Mouse (Mus musculus): ENCODE results near the gene Flrt1.

DNA sequence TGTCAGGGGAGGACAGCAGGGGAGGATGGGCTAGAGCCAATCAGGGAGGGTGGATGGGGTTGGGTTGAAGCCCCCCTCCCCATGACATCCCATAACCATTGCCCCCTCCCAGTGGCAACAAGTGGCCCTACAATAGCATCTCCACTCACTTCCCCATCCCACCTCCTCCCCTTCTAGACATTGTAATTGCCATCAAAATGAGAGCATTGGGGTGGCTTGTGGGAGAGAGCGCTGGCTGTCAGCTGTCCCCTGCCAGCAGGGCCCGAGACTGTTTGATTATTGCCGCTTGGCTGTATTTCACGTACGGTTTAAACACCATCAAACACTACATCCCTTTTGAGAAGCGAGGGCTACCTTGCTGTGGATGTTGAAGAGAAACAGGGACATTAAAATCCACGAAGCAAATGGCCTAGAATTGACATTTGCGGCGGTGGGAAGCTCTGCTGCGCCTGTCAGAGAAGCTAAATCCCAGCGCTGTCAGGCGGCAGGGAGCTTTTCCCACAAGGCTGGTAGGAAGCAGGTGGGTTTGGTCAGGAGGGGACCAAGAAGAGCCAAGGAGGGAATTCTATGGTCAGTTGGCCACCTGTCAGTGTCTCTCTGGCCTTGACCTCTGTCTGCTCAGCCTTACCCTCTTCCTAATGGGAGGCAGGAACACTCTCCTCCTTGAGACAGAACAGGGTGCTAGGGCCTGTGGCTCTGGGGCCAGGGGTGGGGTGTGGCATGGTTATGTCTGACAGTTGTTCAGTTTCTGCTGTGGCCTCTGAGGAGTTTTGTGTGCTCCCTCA lies 31.3 kb downstream of the Flrt1 start:
- TF ChIP-seq POLR2A (IDR thresholded peaks at IDR 0.05; ENCODE audit: borderline replicate concordance, low read depth, low read length) (no peak), CTCF (IDR thresholded peaks at IDR 0.05; ENCODE audit: low read depth, low read length) (no peak)

All from bone marrow macrophage, adult 2 months (primary cell).